22 mouse cellular contexts compared by ENCODE assay signal in genomic region chr13:90175662-90176061, GRCm38 (mm10).
DNase-seq lines count a peak whose midpoint lies in the region; TF ChIP-seq lines count a peak whose summit lies in the region.
"Had no signal": no experiment of that assay in that cellular context is flagged by ENCODE, and none has a peak within 500 bp of the region (broad histone marks: within the 10 kb centered on the region; RNA-seq: fewer than 3 reads in every experiment).

No protein-coding gene starts in this region.

- no peak for TF ChIP-seq POLR2A in ES-Bruce4 (IDR thresholded peaks at IDR 0.05; ENCODE audit: insufficient read depth, low read length)

- no peak for TF ChIP-seq CTCF in ES-Bruce4 (IDR thresholded peaks at IDR 0.05; ENCODE audit: low read depth, low read length)

- H3K27ac ChIP-seq in ES-Bruce4 (ENCODE audit: insufficient read depth, low read length) (no peak overlapping the region; the same call in 1 of the 2 replicates), ES-E14 (ENCODE audit: insufficient read depth, low read depth, low read length, poor library complexity, severe bottlenecking) (no peak overlapping the region)
- H3K27ac ChIP-seq: embryonic facial prominence, embryonic 10.5 days; embryonic facial prominence, embryonic 12.5 days; forebrain, embryonic 13.5 days; forebrain, embryonic 15.5 days had no signal

- H3K4me3 ChIP-seq in ES-Bruce4 (ENCODE audit: low read depth, low read length) (no peak overlapping the region), ES-E14 (ENCODE audit: insufficient read depth in 1 of 2, low read depth in 1 of 2, low read length in 2 of 2, poor library complexity in 1 of 2, severe bottlenecking in 1 of 2) (no peak overlapping the region)
- H3K4me3 ChIP-seq: embryonic facial prominence, embryonic 10.5 days; embryonic facial prominence, embryonic 12.5 days; forebrain, embryonic 13.5 days; forebrain, embryonic 15.5 days had no signal

- H3K27me3 ChIP-seq in ES-Bruce4 (ENCODE audit: control insufficient read depth, insufficient read depth, low read length, poor library complexity, severe bottlenecking): no peaks in the 10 kb centered on the region
- H3K27me3 ChIP-seq: embryonic facial prominence, embryonic 12.5 days; forebrain, embryonic 13.5 days; forebrain, embryonic 15.5 days; Patski had no signal

- peak; percentile 74 for TF ChIP-seq EP300 in ES-Bruce4 (IDR thresholded peaks at IDR 0.05; ENCODE audit: insufficient read depth, low read depth, low read length)

- no peaks in the 10 kb centered on the region for H3K9me3 ChIP-seq in ES-Bruce4 (replicated peaks; ENCODE audit: control insufficient read depth, insufficient read depth, low read length, poor library complexity, severe bottlenecking)
- H3K9me3 ChIP-seq in ES-E14 (ENCODE audit: control insufficient read depth, insufficient read depth, low read depth, low read length): no peaks in the 10 kb centered on the region
- H3K9me3 ChIP-seq: embryonic facial prominence, embryonic 10.5 days; embryonic facial prominence, embryonic 12.5 days; forebrain, embryonic 13.5 days; forebrain, embryonic 15.5 days; G1E had no signal

- H3K4me1 ChIP-seq in ES-Bruce4 (ENCODE audit: control insufficient read depth, insufficient read depth, low read length) (no peaks in the 10 kb centered on the region), ES-E14 (ENCODE audit: control insufficient read depth in 2 of 2, insufficient read depth in 2 of 2, low read length in 2 of 2, poor library complexity in 1 of 2) (peaks cover 0 to 4% of the 10 kb centered on the region in 2 experiments; a peak in 1 of 4 replicates)
- H3K4me1 ChIP-seq: forebrain, embryonic 15.5 days had no signal

- DNase-seq in ES-E14 (ENCODE audit: low read depth, low spot score) (peak; percentile 24), WW6 (ENCODE audit: low read depth, low spot score) (peak; percentile 3)
- no peak for DNase-seq in layer of hippocampus, adult 11-12 months (ENCODE audit: low spot score)
- DNase-seq in adrenal gland, postnatal 4 days (ENCODE audit: low spot score in 2 of 2): no peak
- DNase-seq in left cerebral cortex, postnatal 4 days: no peak
- DNase-seq: adrenal gland, adult 2 months; adrenal gland, postnatal 10 days; adrenal gland, postnatal 25 days; B cell, adult 2 months; cerebellum, adult 11-12 months; cerebellum, adult 2 months; cerebellum, adult 9-10 months; cerebellum, postnatal 10 days; cerebellum, postnatal 25 days; forebrain, postnatal 0 days had no signal

- H3K36me3 ChIP-seq in ES-Bruce4 (ENCODE audit: control insufficient read depth, insufficient read depth, low read length, poor library complexity, severe bottlenecking): no peaks in the 10 kb centered on the region
- no peaks in the 10 kb centered on the region for H3K36me3 ChIP-seq in ES-E14 (ENCODE audit: control insufficient read depth, insufficient read depth, low read length, poor library complexity, severe bottlenecking)
- H3K36me3 ChIP-seq: embryonic facial prominence, embryonic 10.5 days; embryonic facial prominence, embryonic 12.5 days; forebrain, embryonic 15.5 days; G1E had no signal

- intact Hi-C loops in left cerebral cortex, postnatal 4 days (cut with DNase I): no loop called here

- in situ Hi-C loops in ES-E14 (cut with MboI; ENCODE audit: low sequenced_read_pairs in 2 of 2, unreplicated experiment in 2 of 2): no loop called here

- no peak overlapping the region for H3K9ac ChIP-seq in ES-Bruce4 (ENCODE audit: low read depth, poor library complexity, severe bottlenecking)
- H3K9ac ChIP-seq in ES-E14 (ENCODE audit: insufficient read depth, low read depth, low read length, poor library complexity, severe bottlenecking): no peak overlapping the region
- H3K9ac ChIP-seq: embryonic facial prominence, embryonic 12.5 days; forebrain, embryonic 13.5 days; forebrain, embryonic 15.5 days; forebrain, postnatal 0 days had no signal

TF ChIP-seq in ES-E14, 5 proteins besides CTCF, POLR2A, EP300 and RAD21:
- TF ChIP-seq CHD2 (IDR thresholded peaks at IDR 0.05; ENCODE audit: low read depth, low read length) (no peak), ZC3H11A (IDR thresholded peaks at IDR 0.05; ENCODE audit: borderline replicate concordance, low read depth, low read length) (no peak), HCFC1 (IDR thresholded peaks at IDR 0.05; ENCODE audit: borderline replicate concordance, insufficient read depth, low read length) (no peak), ZNF384 (IDR thresholded peaks at IDR 0.05; ENCODE audit: low read depth, low read length) (no peak), MAFK (IDR thresholded peaks at IDR 0.05; ENCODE audit: insufficient read depth, low read depth, low read length) (no peak)

Comparison
In these comparisons a context has a peak if more than half of its experiments do, and no peak if none do; other contexts are left out.
1. DNase-seq: peak in ES-E14 (single experiment) and WW6 (single experiment); none in layer of hippocampus, adult 11-12 months (single experiment), adrenal gland, postnatal 4 days (0 of 2) and left cerebral cortex, postnatal 4 days (single experiment).